Mouse (Mus musculus) urinary bladder, postnatal 36 days (tissue): Measurements from ENCODE around the gene Add2.

Experiments
- DNase-seq, 2 experiments: peaks; one replicate each; pipeline ENCODE4 v3.0.0; 2022; ENCODE audit warnings: low spot score in 2 of 2, mixed read lengths in 1 of 2

Add2 gene

DNA sequence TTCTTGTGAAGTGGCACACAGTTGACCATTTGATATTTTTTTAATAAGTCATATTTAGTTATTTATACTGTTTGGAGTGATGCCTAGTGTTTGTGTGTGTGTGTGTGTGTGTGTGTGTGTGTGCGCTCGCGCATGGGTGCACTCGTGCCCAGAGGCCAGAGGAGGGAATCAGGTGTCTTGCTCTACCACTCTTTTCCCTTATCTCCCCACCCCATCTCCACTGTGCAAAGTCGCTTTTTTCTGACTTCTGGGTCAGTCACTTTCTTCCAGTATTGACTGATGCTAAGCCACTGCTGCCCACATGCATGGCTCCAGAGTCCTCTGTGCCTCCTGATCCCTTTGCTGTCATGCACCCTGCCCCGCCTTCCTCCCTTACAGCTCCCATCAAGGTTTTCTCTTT lies 112.8 kb downstream of the Add2 start:
- DNase-seq: no peak

DNA sequence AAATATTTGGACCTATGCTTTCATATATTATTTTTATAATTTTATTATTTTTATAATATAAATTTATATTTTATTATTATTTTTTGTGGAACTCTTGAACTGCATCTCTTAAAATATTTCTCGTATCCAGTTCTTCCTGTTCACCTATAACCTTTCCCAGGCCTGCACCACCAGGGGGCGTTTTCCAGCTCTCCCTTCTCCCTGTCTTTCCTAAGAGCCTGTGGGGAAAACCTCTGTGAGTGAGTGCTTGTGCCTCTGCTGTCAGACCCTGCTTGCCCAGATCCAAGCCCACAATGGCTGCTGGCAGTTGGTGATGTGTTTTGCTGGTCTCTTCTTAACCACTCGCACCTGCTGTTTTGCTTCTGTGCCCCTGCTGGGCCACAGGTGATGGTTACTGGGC lies 113.3 kb downstream of the Add2 start:
- peak in 1 of 2 experiments; percentile 59 for DNase-seq

DNA sequence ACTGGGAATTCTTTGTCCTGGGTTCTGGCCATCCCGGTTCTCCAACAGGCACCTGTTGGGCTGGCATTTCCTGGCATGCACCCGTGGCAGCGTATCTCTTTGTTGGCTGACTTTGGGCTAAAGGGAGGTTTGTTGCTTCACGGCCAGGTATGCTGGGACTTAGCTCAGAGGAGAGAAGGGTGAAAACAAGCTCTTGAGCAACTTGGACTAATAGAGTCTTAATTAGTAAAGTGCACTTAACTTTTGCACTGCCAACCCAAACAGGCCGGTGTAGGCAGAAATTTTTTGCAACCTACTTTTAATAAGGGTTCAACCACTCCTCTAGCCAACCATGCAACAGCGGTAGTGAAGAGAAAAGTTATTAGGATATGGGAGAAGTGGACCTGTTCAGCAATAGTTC lies 116.5 kb downstream of the Add2 start:
- DNase-seq: no peak

DNA sequence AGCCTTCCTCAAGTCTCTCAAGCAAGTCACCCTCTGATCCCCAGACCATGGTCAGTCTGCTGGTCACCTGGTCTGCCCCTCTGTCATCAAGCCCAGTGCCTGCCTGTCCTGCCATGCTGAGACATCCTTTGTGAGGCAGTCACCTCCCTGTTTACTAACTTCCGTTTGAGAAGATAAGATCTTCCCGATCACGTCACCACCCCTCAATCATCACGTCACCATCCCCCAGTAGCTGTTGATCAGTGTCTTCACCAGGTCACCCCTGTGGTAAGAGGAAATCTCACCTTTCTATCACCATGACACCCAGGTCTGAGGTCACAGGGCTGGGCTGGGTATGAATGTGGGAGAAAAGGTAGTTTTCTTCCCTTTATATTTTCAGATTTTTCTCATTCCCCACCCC lies 120.0 kb downstream of the Add2 start:
- DNase-seq: no peak

DNA sequence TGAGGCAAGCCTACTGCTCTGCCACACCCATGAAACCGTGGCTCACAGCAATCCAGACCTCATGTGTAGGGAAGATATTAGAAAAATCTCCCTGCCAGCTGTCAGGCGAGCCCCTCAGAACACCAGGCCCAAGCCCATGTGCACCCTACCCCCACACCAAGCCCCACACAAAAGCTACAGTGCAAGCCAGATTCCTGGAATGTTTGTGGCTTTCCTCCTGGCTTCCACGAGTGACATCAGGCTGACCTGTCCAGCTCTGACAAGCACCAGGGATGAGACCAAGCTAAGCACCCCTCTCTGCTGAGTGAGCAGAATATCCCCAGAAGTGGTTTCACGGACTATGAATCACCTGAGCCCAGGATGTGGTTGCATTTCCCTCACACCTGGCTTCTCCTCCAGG lies 120.5 kb downstream of the Add2 start:
- DNase-seq: no peak

DNA sequence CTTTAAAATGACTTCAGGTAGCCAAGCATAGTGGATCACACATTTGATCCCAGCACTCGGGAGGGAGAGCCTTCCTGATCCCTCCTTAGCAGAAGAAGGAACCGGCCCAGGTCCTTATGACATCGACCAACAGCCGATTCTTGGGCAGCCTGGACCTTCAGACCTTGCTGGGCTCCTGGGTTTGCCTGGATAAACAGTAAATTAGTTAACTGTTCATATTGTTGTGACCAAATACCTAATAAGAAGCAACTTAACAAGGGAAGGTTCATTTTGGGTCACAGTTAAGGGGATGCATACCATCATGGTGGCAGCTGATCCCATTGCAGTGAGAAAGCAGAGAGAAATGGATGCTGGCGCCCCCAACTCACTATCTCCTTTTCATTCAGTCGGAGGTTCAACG lies 124.2 kb downstream of the Add2 start:
- no peak for DNase-seq

DNA sequence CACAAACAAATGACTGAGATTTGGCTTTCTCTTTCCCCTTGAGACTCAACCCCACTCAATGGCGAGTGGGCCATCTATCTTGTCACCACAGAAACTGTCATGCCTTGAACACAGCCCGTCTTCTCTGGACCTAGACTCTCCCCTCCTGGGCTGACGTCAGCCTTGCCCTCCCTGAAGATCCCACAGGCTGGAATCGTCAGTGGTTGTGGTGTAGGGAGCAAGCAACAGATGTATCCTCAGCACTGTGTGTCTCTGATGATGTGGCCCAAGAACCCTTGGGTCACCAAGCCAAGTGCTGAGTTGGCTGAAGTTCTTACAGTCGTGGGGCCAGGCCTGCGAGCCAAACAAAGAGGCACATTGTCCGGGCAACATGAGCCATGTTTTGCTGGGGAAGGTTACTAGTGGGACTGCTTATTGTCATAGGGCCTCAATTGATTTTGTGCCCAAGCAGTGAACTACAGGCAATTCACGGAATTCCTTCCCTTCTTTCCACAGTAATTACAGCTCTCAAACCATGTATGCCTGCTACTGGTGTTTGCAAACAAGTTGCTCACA lies 125.0 kb downstream of the Add2 start:
- DNase-seq: no peak

DNA sequence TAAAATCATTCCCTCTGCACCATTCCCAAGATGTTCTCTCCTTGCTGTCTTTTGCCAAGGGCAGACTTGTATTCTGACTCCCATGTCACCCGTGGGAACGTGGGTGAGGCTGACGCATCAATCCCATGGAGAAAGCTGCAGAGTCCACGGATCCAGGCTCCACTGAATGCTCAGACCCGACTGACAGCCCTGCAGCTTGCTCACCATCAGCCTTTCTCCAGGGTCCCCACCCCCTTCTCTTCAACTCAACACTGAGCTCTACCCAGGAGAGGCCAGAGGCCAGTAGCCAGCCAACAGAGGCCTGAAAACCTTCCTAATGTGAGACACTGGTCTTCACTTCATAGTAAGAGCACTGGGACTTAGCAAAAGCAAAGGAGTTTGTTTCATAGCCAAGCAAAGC lies 125.5 kb downstream of the Add2 start:
- no peak for DNase-seq

DNA sequence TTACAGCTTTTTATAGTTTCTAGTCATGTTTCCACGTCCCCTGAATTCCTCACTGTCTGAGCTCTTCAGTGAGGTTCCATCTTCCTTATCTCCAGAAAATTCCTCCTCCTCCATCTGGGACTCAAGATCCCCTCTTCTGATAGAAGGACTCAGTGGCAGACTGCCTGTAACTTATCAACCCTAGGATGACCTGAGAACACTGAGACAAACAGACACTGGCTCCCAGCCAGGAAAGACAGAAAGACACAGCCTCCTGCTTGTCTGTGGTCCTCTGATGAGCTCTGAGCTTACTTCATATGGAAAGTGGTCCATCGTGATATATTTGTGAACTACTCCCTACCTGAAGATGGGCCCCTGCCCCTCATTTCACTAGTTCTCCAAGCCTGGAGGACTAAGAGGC lies 126.0 kb downstream of the Add2 start:
- DNase-seq: no peak

DNA sequence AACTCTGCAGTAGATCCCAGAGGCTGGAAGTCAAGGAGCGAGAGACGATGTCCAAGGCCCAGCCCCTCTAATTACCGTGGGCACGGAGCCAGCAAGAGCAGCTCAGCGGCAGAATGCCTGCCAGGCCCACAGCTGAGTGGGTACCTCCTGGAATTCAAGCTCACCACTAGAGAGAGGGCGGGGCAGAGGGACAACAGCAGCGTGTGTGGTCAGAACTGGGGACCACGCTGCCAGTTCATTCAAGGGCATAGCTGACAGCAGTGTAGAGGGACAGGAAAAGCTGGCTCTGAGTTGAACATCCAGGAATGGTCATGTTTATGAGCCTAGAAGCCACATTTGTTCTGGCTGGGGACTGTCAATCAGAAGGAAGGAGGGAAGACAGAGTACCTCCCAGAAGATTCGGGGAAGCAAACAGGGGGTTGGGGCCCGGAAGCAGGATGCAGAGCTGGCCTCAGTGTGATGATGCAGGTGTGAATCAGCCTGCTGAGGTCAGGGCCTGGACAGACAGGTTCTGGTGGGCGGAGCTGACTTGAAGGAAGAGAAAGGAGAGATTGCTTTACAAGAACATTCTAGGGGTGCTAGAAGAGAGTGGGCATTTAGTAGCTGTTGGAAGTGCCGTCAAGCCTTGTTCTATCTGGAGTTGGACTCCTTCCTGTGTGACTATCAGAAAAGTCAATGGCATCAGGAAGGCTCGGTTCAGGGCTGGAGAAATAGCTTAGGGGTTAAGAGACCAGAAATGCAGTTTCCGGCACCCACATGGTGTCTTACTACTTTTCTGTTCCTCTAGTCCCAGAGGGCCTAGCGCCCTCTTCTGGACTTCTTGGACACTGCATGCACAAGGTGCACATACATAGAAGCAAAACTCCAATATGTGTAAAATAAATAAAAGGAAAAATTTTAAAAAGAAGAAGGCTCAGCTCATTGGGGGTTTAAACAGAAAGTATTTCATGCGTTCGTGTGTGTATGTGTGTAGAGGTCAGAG lies 129.1 kb downstream of the Add2 start:
- DNase-seq: peak; percentile 49 to 70

DNA sequence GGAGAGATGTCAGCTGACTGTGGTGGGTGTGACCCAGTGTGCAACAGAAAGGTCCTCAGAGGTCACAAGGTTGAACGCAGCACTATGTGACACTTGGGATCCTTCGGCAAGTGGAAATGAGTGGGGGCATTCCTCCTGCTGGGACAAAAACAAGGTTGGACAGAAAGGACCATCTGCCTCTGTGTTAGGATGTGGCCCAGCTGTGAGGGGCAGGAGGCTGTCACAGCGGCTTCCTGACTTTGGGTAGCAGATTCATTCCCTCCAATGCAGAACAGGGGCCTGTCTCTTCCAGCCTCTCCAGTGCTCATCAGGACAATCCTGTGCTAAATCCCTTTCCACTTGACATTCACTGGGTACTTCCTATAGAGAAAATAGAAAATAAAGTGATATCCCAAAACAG lies 132.4 kb downstream of the Add2 start:
- no peak for DNase-seq

DNA sequence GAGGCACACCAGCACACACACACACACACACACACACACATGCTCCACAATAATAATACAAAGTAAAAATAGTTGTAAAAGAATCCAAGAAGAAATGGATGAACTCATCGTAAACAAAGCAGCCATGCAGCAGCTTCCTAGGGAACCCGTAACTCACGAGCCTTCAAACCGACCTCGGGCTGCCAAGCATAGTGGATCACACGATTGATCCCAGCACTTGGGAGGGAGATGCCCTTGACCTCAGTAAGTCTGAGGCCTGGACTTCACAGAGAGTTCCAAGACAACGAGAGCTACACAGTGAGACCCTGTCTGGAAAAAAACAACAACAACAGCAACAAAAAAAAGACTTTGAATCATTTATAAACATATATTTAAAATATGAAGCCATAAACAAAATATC lies 133.1 kb downstream of the Add2 start:
- DNase-seq: no peak

DNA sequence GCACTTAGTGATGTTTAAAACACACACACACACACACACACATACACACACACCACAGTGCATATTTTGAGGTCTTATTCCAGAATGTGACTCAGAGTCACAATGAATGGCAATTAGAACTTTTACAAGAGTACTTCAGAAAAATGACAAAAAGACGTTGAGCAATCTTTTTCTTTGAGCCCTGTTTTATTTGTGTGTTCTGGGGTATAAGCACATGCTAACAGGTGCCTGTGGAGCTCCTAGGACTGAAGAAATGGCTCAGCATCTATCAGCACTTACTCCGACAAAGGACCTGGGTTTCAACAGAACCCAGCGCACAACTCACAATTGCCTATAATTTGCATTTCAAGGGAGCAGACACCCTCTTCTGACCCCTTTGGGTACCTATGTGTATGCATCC lies 135.5 kb downstream of the Add2 start:
- DNase-seq: no peak

DNA sequence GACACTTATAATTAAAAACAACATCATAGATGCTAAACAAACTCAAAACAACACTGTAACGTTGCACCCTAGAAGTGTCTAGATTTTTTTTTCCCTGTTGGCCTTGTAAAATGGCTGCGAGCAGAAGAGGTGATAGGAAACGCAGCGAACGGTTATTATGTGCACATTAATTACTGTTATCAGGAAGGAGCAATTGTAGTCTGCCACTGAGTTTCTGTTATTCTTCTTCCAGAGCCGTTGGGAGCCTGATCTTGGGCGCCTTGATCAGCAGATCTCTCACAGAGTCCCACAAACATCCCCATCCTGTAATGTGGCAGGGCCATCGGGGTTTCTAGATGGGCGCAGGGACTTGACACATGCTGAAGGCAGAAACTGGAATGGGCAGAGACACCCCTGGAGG lies 137.9 kb downstream of the Add2 start:
- DNase-seq: no peak

DNA sequence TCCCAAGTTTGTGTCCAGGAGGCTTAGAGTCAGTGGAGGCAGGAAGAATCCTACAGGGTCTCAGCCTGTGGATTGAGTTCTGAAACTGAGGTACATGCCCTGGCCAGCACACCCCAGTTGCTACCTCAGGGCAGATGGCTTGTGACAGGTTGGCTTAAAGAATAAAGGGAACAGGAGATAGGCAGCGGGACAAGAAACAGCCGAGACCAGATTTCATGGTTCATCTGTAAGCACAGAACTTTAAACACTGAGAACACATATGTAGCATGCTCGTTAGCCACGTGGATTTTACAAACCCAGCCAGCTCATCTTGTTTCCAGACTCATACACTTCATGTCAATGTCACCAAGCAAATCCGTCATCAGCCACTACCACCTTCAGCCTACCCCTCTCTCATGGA lies 139.4 kb downstream of the Add2 start:
- DNase-seq: no peak

DNA sequence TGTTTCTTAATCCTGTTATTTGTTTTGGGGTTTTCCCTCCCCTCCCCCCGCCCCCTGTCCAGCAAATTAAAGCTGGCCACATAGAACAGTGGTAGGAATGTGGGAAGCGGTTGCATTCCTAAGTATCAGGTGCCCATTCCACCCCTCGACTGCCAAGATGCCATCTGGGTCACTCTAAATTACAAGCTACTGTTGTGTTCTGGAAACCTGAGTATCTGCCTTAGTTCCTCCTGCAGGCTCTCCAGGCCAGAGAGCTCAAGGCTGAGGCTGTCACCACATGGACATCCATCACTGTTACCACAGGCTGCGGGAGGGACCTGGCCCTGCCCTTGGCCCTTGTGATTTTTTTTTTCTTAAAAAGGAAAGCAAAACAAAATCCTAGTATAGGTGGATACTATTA lies 140.7 kb downstream of the Add2 start:
- DNase-seq: no peak
